Comparison of ENCODE assay signal across 10 mouse cellular contexts in the genomic region with DNA sequence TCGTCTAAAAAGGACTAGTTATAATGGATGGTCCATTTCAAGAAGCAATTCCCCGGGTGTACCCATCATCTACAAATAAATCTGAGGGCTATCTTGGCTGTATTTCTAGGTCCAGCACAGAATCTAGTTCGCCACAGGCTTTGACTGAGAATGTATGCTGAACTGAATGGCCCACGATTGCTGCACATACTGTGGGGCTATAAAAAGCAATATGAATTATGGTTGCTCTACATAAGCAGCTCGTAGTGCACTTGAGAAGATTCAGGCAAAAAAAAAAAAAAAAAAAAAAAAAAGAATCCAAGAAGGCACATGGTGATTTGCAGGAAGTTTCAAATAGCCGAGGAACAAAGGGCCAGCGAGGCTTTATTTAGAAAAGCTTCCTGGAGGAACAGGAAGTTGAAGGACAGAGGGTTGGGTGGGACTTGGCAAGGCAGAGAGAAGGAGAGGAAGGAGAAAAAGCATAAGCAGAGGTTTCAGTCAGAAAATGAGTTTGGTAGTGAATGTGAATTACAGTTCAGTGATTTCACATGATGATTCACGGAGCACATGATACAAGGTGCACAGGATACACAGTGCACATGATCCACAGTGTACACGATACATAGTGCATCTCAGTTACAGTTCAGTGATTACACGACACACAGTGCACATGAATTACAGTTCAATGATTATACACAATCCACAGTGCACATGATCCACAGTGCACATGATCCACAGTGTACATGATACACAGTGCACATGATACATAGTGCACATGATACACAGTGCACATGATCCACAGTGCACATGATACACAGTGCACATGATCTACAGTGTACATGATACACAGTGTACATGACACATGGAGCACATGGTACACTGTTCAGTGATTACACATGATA.
A peak's percentile ranks its signal among the peaks of the same experiment; 100 is the strongest.
DNase-seq lines count a peak whose midpoint lies in the region; ATAC-seq and TF ChIP-seq lines count a peak whose summit lies in the region.
"Had no signal": no experiment of that assay in that cellular context is flagged by ENCODE, and none has a peak within 500 bp of the region (broad histone marks: within the 10 kb centered on the region; RNA-seq: fewer than 3 reads in every experiment).

No protein-coding gene starts in this region.

- TF ChIP-seq CTCF in thymus, adult 2 months (IDR thresholded peaks at IDR 0.05; ENCODE audit: borderline replicate concordance, control insufficient read depth, extremely low read depth, insufficient read depth, low read length, poor library complexity): no peak

- no peaks in the 10 kb centered on the region for H3K4me1 ChIP-seq in neural tube, embryonic 13.5 days (replicated peaks)
- no peaks in the 10 kb centered on the region for H3K4me1 ChIP-seq in neural tube, embryonic 15.5 days
- peaks cover 7% of the 10 kb centered on the region for H3K4me1 ChIP-seq in thymus, adult 2 months (replicated peaks; ENCODE audit: control insufficient read depth, insufficient read depth, low read length)
- H3K4me1 ChIP-seq: lung, embryonic 15.5 days had no signal

- peaks cover 9% of the 10 kb centered on the region for H3K9me3 ChIP-seq in neural tube, embryonic 13.5 days
- peaks cover 7% of the 10 kb centered on the region; the same call in 1 of the 2 replicates for H3K9me3 ChIP-seq in neural tube, embryonic 15.5 days (replicated peaks)
- H3K9me3 ChIP-seq: lung, embryonic 15.5 days had no signal

- no peaks in the 10 kb centered on the region for H3K36me3 ChIP-seq in neural tube, embryonic 13.5 days
- H3K36me3 ChIP-seq in neural tube, embryonic 15.5 days: no peaks in the 10 kb centered on the region
- no peaks in the 10 kb centered on the region for H3K36me3 ChIP-seq in thymus, adult 2 months (ENCODE audit: control insufficient read depth, insufficient read depth, low read length)
- H3K36me3 ChIP-seq: lung, embryonic 15.5 days had no signal

- 0 out of 2 replicates have a peak overlapping the region, but pooled peaks have one; percentile 33 for H3K27ac ChIP-seq in neural tube, embryonic 13.5 days (replicated peaks)
- no peak overlapping the region for H3K27ac ChIP-seq in neural tube, embryonic 15.5 days (replicated peaks)
- H3K27ac ChIP-seq in thymus, adult 2 months (ENCODE audit: control insufficient read depth, insufficient read depth, low read length): no peak overlapping the region
- H3K27ac ChIP-seq: lung, embryonic 15.5 days had no signal

- WGBS in neural tube, embryonic 13.5 days: 72% methylated on average over 10 of the region's 10 CpGs
- 69% methylated on average over 10 of the region's 10 CpGs for WGBS in neural tube, embryonic 15.5 days
- WGBS in thymus, adult 2 months: 73% methylated on average over 10 of the region's 10 CpGs

- ATAC-seq in neural tube, embryonic 13.5 days (ENCODE audit: low read depth): no peak
- ATAC-seq in neural tube, embryonic 15.5 days (ENCODE audit: low FRiP score): no peak

- peak; percentile 37 for DNase-seq in adrenal gland, adult 2 months
- no peak for DNase-seq in adrenal gland, adult 18-20 months (ENCODE audit: low spot score in 2 of 2)
- DNase-seq in kidney, postnatal 14 days: peak; percentile 45
- peak; percentile 44 for DNase-seq in skeletal muscle tissue, adult 2 months (ENCODE audit: low read depth, low spot score)
- DNase-seq in thymus, adult 2 months: no peak
- no peak for DNase-seq in layer of hippocampus, adult 8-10 months (ENCODE audit: low spot score in 2 of 2)
- DNase-seq: gastrocnemius, postnatal 36 days had no signal

- no peaks in the 10 kb centered on the region for H3K27me3 ChIP-seq in neural tube, embryonic 13.5 days
- H3K27me3 ChIP-seq in neural tube, embryonic 15.5 days (replicated peaks): no peaks in the 10 kb centered on the region
- H3K27me3 ChIP-seq in thymus, adult 2 months (ENCODE audit: control insufficient read depth, insufficient read depth, low read length): no peaks in the 10 kb centered on the region
- H3K27me3 ChIP-seq: lung, embryonic 15.5 days had no signal

- H3K9ac ChIP-seq in neural tube, embryonic 13.5 days: no peak overlapping the region
- no peak overlapping the region for H3K9ac ChIP-seq in neural tube, embryonic 15.5 days (replicated peaks)
- H3K9ac ChIP-seq: lung, embryonic 15.5 days had no signal

- no peak overlapping the region for H3K4me3 ChIP-seq in neural tube, embryonic 13.5 days
- H3K4me3 ChIP-seq in neural tube, embryonic 15.5 days (replicated peaks): no peak overlapping the region
- H3K4me3 ChIP-seq in thymus, adult 2 months (ENCODE audit: control insufficient read depth, insufficient read depth, low read length): no peak overlapping the region
- H3K4me3 ChIP-seq: lung, embryonic 15.5 days had no signal

- no peak for TF ChIP-seq POLR2A in thymus, adult 2 months (IDR thresholded peaks at IDR 0.05; ENCODE audit: control insufficient read depth, extremely low read depth, insufficient read depth, low read length, poor library complexity)

- H3K4me2 ChIP-seq in neural tube, embryonic 13.5 days: no peak overlapping the region
- H3K4me2 ChIP-seq in neural tube, embryonic 15.5 days: no peak overlapping the region
- H3K4me2 ChIP-seq: lung, embryonic 15.5 days had no signal

Comparison
In these comparisons a context has a peak if more than half of its experiments do, and no peak if none do; other contexts are left out.
1. DNase-seq: peak in adrenal gland, adult 2 months (single experiment), kidney, postnatal 14 days (single experiment) and skeletal muscle tissue, adult 2 months (single experiment); none in adrenal gland, adult 18-20 months (0 of 2), thymus, adult 2 months (single experiment) and layer of hippocampus, adult 8-10 months (0 of 2).